Mouse (Mus musculus) erythroblast, adult 5-6 weeks (primary cell): Measurements from ENCODE around the gene Lgals3bp. TPM values are rescaled to one million over a fixed set of nuclear protein-coding genes. Genes with fewer than 3 reads are reported as not detected.

Experiments
- total RNA-seq, 2 experiments: library from RNA; stranded (forward) in 1 of 2; stranded (reverse) in 1 of 2; fragments of 150-400 nt in 1 of 2; fragments of 200-764, 138-1000 nt in 1 of 2; gene quantifications; 2 replicates each; pipeline versions ENCODE4 v1.2.3 to v1.2.4; 2015 to 2017; ENCODE audit warnings: low replicate concordance in 2 of 2

Lgals3bp gene
- total RNA-seq, 2 experiments from 2014 or later = 18.0 to 58.0 TPM

Other genes starting within 250 kb of the Lgals3bp start
- gene Cyth1, start 153.5 kb downstream of the Lgals3bp start, total RNA-seq (2015; ENCODE audit: low replicate concordance) = 2.7 and 6.0 TPM in 2 replicates
- 3.6 and 14.4 TPM in 2 replicates for gene Cyth1, start 153.5 kb downstream of the Lgals3bp start, total RNA-seq (2017; ENCODE audit: low replicate concordance)
- 2.1 and 4.6 TPM in 2 replicates for gene Usp36, start 111.8 kb downstream of the Lgals3bp start, total RNA-seq (2015; ENCODE audit: low replicate concordance)
- gene Usp36, start 111.8 kb downstream of the Lgals3bp start, total RNA-seq (2017; ENCODE audit: low replicate concordance) = 1.3 and 2.7 TPM in 2 replicates
- gene Cep295nl, start 59.6 kb downstream of the Lgals3bp start, total RNA-seq (2015; ENCODE audit: low replicate concordance) = 1.0 TPM in 1 of 2 replicates, not detected in the other
- not detected in 2 replicates for gene Cep295nl, start 59.6 kb downstream of the Lgals3bp start, total RNA-seq (2017; ENCODE audit: low replicate concordance)
- 4.8 and 12.9 TPM in 2 replicates for gene Timp2, start 46.4 kb downstream of the Lgals3bp start, total RNA-seq (2015; ENCODE audit: low replicate concordance)
- 8.3 and 11.3 TPM in 2 replicates for gene Timp2, start 46.4 kb downstream of the Lgals3bp start, total RNA-seq (2017; ENCODE audit: low replicate concordance)
- 3.8 and 10.0 TPM in 2 replicates for gene Cant1, start 17.0 kb upstream of the Lgals3bp start, total RNA-seq (2015; ENCODE audit: low replicate concordance)
- 4.0 and 6.0 TPM in 2 replicates for gene Cant1, start 17.0 kb upstream of the Lgals3bp start, total RNA-seq (2017; ENCODE audit: low replicate concordance)
- not detected in 2 replicates for gene C1qtnf1, start 26.1 kb upstream of the Lgals3bp start, total RNA-seq (2015; ENCODE audit: low replicate concordance)
- gene C1qtnf1, start 26.1 kb upstream of the Lgals3bp start, total RNA-seq (2017; ENCODE audit: low replicate concordance) = not detected in 2 replicates
- gene Engase, start 74.7 kb upstream of the Lgals3bp start, total RNA-seq (2015; ENCODE audit: low replicate concordance) = 0.63 and 2.1 TPM in 2 replicates
- 0.84 and 0.85 TPM in 2 replicates for gene Engase, start 74.7 kb upstream of the Lgals3bp start, total RNA-seq (2017; ENCODE audit: low replicate concordance)